Mouse (Mus musculus): ENCODE data around the gene Ostc. TPM values are rescaled to one million over a fixed set of nuclear protein-coding genes. Genes with fewer than 3 reads are reported as not detected.

Ostc gene
- total RNA-seq, 2 experiments from 2014 or later: 54.5 to 55.0 TPM

DNA sequence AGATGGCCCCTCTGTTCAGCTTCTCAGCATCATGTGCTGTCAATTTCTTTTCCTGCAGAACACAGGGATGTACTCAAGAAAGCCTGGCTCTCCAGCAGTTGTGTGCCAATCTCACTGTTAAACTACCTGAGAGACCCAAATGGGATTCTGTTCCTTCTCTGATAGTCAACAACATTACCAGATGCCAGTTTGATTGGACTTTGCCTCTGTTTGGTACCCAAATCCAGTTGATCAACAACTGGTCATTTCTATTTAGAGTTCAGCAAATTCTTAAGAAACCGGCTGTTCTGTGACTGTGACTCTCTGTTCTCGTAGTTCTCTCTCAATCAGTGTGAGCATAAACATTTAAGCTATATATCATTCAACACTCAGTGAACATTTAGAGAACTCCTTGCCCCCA is 28.0 kb downstream of the Ostc start:
- no peak for TF ChIP-seq CTCF (IDR thresholded peaks at IDR 0.05)
- intact Hi-C loops (cut with DNase I): no loop called here
- no peak overlapping the region for H3K27ac ChIP-seq
- no peak overlapping the region for H3K4me3 ChIP-seq
- DNase-seq (ENCODE audit: extremely low spot score in 1 of 2, low spot score in 2 of 2): no peak

DNA sequence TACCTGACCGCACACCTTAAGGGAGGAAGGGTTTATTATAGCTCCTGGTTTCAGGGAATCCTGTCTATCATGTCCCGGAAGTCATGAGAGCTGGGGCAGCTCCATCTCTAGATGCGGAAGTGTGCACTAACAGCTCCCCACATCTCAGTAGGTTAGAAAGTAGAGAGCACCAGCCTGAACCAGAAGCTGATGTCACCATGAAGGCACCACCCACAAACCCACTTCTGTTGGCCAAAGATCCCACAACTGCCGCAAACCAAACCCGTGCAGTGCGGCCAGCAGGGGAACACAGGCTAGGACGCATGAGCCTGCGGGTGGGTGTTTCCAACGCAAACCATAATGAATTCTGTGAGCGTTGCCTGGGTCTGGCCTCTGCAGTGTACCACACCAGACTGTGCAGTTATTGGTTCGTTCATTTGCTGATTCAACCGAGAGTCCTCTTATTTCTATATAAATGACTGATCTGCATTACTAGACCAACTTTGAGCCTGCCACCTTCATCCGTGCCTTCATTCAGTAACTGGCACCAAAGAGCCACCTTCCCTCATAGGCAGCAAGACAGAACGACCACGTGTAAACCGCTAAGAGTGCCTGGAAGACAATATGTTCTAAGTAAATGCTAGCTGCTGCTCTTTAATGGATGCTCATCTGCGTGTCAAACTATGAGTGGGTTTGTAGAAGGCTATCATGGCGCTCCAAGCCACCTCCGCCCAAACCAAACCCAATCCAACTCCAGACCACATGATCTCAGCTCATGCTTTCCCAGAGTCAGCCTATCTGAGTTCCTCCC is 31.4 kb downstream of the Ostc start:
- intact Hi-C loops (cut with DNase I): no loop called here
- no peak for TF ChIP-seq CTCF (IDR thresholded peaks at IDR 0.05)
- no peak overlapping the region for H3K4me3 ChIP-seq
- DNase-seq (ENCODE audit: extremely low spot score in 1 of 2, low spot score in 2 of 2): no peak
- no peak overlapping the region for H3K27ac ChIP-seq

DNA sequence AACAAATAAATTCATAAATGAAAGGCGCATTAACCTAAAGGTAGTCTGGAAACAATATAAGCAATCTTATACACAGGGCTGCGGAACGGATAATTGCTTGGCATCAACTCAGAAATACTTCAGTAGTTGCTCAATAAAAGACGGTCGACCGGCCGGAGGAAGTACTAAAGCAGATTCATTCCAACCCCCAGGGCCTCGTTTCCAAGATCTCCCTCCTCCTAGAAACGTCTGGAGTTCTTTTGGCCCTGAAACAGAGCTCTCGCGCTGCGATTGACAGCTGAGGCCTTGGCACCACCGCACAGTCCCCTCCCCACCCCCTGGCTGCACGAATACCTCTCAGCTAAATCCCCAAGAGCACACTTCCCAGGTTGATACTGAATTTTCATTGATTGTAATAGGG is 38.0 kb downstream of the Ostc start:
- Histone ChIP-seq H3K4me3 (no peak overlapping the region), H3K27ac (no peak overlapping the region)
- no peak for TF ChIP-seq CTCF (IDR thresholded peaks at IDR 0.05)
- no peak for DNase-seq (ENCODE audit: extremely low spot score in 1 of 2, low spot score in 2 of 2)
- intact Hi-C loops (cut with DNase I): no loop called here

DNA sequence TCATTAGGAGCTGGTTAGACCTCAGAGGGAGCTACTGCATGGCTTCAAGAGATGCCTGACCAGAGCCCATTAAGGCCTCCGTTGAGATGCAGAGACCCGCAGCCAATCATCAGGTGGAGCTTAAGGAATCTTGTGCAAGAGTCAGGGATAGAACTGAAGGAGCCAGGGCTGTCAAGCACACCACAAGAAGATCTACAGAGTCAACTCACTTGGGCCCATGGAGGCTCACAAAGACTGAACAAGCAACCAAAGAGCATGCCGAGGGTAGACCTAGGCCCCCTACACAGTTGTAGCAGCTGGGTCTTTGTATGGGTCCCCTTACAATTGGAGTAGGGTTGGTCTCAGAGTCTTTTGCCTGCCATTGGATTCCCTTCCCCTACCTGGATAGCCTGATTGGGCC is 46.7 kb downstream of the Ostc start:
- H3K27ac ChIP-seq: no peak overlapping the region
- H3K4me3 ChIP-seq: no peak overlapping the region
- intact Hi-C loops (cut with DNase I): no loop called here
- TF ChIP-seq CTCF (IDR thresholded peaks at IDR 0.05): no peak
- no peak for DNase-seq (ENCODE audit: extremely low spot score in 1 of 2, low spot score in 2 of 2)

- DNase-seq (ENCODE audit: extremely low spot score in 1 of 2, low spot score in 2 of 2): no peak
- intact Hi-C loops (cut with DNase I): no loop called here
- TF ChIP-seq CTCF (IDR thresholded peaks at IDR 0.05): no peak
- H3K4me3 ChIP-seq: no peak overlapping the region
- H3K27ac ChIP-seq: no peak overlapping the region
These were observed 48.6 kb downstream of the Ostc start for GRCm38 (mm10) chr3:130660619-130661018.

- intact Hi-C loops (cut with DNase I): no loop called here
- Histone ChIP-seq H3K4me3 (no peak overlapping the region), H3K27ac (no peak overlapping the region)
- TF ChIP-seq CTCF (IDR thresholded peaks at IDR 0.05): no peak
- no peak for DNase-seq (ENCODE audit: extremely low spot score in 1 of 2, low spot score in 2 of 2)
These were observed 59.7 kb downstream of the Ostc start for GRCm38 (mm10) chr3:130649569-130649968.

- DNase-seq (ENCODE audit: extremely low spot score in 1 of 2, low spot score in 2 of 2): no peak
- no peak overlapping the region for H3K4me3 ChIP-seq
- intact Hi-C loops (cut with DNase I): no loop called here
- no peak for TF ChIP-seq CTCF (IDR thresholded peaks at IDR 0.05)
- no peak overlapping the region for H3K27ac ChIP-seq
These were observed 63.0 kb downstream of the Ostc start for GRCm38 (mm10) chr3:130646110-130646810.

Other genes with a start within 250 kb of the Ostc start
- gene Etnppl, start 92.0 kb downstream of the Ostc start, total RNA-seq (2021): 10 to 100 TPM; 13.8 to 15.1 TPM
- 100 to 1,000 TPM; 315 to 326 TPM for gene Rpl34, start 21.0 kb upstream of the Ostc start, total RNA-seq (2021)

All from left cerebral cortex, adult 2 months (tissue).